ENCODE assay signal across 9 mouse cellular contexts in the genomic region with DNA sequence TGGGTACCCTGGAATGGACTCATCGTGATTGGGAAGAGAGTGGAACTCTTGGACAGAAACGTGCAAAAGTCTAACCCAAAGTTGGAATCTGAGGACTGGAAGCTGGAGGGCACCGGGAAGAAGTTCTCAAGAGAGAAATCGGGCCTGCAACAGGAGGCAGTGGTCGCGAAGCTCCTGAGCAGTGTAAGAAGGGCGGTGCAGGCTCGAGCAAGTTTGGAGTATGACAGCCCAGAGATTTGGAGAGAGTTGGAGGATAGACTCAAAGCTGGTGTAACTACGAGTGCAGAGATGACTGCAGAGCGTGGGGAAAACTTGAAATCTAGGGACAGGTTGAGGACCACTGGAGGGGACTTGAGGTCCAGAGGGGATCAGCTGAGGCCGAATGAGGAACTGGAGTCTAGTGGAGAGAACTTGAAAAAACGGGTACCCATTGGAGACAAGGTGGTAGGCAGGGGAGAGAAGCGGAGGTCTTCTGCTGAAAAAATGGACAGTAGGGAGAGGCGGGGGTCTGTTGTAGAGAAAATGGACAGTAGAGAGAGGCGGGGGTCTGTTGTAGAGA. TPM values are rescaled to one million over a fixed set of nuclear protein-coding genes. Genes with fewer than 3 reads are reported as not detected.
A peak's percentile ranks its signal among the peaks of the same experiment; 100 is the strongest.
DNase-seq lines count a peak whose midpoint lies in the region; ATAC-seq lines count a peak whose summit lies in the region.
"Had no signal": no experiment of that assay in that cellular context is flagged by ENCODE, and none has a peak within 500 bp of the region (broad histone marks: within the 10 kb centered on the region; RNA-seq: fewer than 3 reads in every experiment).

No protein-coding gene starts in this region.

- intact Hi-C loops in heart, postnatal 10 days (cut with DNase I): no loop called here

- H3K4me1 ChIP-seq in heart, embryonic 13.5 days: peaks cover 32% of the 10 kb centered on the region
- H3K4me1 ChIP-seq in hindbrain, embryonic 10.5 days (replicated peaks): peaks cover 26% of the 10 kb centered on the region
- peaks cover 12% of the 10 kb centered on the region for H3K4me1 ChIP-seq in midbrain, embryonic 11.5 days (ENCODE audit: control insufficient read depth, insufficient read depth, low read length)

- ATAC-seq in heart, embryonic 13.5 days (ENCODE audit: extremely low read depth, insufficient number of reproducible peaks, low FRiP score, low TSS enrichment): no peak
- ATAC-seq in midbrain, embryonic 11.5 days (ENCODE audit: low FRiP score): no peak

- H3K9me3 ChIP-seq in heart, embryonic 13.5 days: peaks cover 6% of the 10 kb centered on the region; the same call in 1 of the 2 replicates
- H3K9me3 ChIP-seq in hindbrain, embryonic 10.5 days: peaks cover 3% of the 10 kb centered on the region; the same call in 1 of the 2 replicates
- peaks cover 3% of the 10 kb centered on the region; the same call in 1 of the 2 replicates for H3K9me3 ChIP-seq in midbrain, embryonic 11.5 days (ENCODE audit: control insufficient read depth, low read length)

- peak overlapping the region; percentile 83 for H3K9ac ChIP-seq in heart, embryonic 13.5 days
- peak overlapping the region; percentile 68 for H3K9ac ChIP-seq in midbrain, embryonic 11.5 days (ENCODE audit: low read length)

- WGBS in heart, embryonic 13.5 days: 46% methylated on average over 15 of the region's 15 CpGs
- WGBS in hindbrain, embryonic 10.5 days: 55% methylated on average over 15 of the region's 15 CpGs
- 51% methylated on average over 15 of the region's 15 CpGs for WGBS in midbrain, embryonic 11.5 days

- peak overlapping the region; percentile 80 for H3K4me2 ChIP-seq in heart, embryonic 13.5 days
- H3K4me2 ChIP-seq in midbrain, embryonic 11.5 days: peak overlapping the region; percentile 72

- H3K36me3 ChIP-seq in heart, embryonic 13.5 days: peaks cover 8% of the 10 kb centered on the region; the same call in 1 of the 2 replicates
- no peaks in the 10 kb centered on the region for H3K36me3 ChIP-seq in hindbrain, embryonic 10.5 days
- H3K36me3 ChIP-seq in midbrain, embryonic 11.5 days (ENCODE audit: control insufficient read depth, insufficient read depth, low read length): no peaks in the 10 kb centered on the region

- no peak for DNase-seq in heart, postnatal 10 days
- peak; percentile 51 for DNase-seq in MEL-GATA-1-ER (ENCODE audit: extremely low read depth, low read depth)
- no peak for DNase-seq in hindbrain, embryonic 10.5 days (ENCODE audit: low spot score)
- no peak for DNase-seq in midbrain, embryonic 11.5 days (ENCODE audit: low spot score, missing footprints)
- no peak for DNase-seq in adrenal gland, postnatal 14 days
- no peak for DNase-seq in urinary bladder, postnatal 4 days (ENCODE audit: low spot score in 2 of 2)
- no peak for DNase-seq in ovary, postnatal 36 days (ENCODE audit: low spot score)

- H3K27me3 ChIP-seq in heart, embryonic 13.5 days (replicated peaks): no peaks in the 10 kb centered on the region
- H3K27me3 ChIP-seq in hindbrain, embryonic 10.5 days (ENCODE audit: insufficient read depth, poor library complexity, severe bottlenecking): no peaks in the 10 kb centered on the region
- no peaks in the 10 kb centered on the region for H3K27me3 ChIP-seq in midbrain, embryonic 11.5 days (ENCODE audit: control insufficient read depth, insufficient read depth, low read length)
- H3K27me3 ChIP-seq: Patski had no signal

- H3K4me3 ChIP-seq in heart, embryonic 13.5 days: peak overlapping the region; percentile 62
- H3K4me3 ChIP-seq in hindbrain, embryonic 10.5 days: peak overlapping the region; percentile 62
- H3K4me3 ChIP-seq in midbrain, embryonic 11.5 days (ENCODE audit: low read depth, low read length): peak overlapping the region; percentile 42

- peak overlapping the region; percentile 57 for H3K27ac ChIP-seq in heart, embryonic 13.5 days (replicated peaks)
- H3K27ac ChIP-seq in hindbrain, embryonic 10.5 days: peak overlapping the region; percentile 88
- H3K27ac ChIP-seq in midbrain, embryonic 11.5 days (ENCODE audit: low read depth, low read length): no peak overlapping the region

RNA-seq across cellular contexts. Expression of gene Snx32, which starts 0.8 kb away (rescaled TPM):
- 13.5 and 14.8 TPM in 2 replicates for polyA plus RNA-seq in heart, embryonic 13.5 days (2015; fragmentation: Nextera tagmentation; extraction: Ambion mirVana)
- 1 to 10 TPM; 6.1 to 7.7 TPM for total RNA-seq in heart, postnatal 10 days (2021)
- polyA plus RNA-seq in hindbrain, embryonic 10.5 days (2016; fragmentation: Nextera tagmentation; extraction: Ambion mirVana): 8.9 and 18.7 TPM in 2 replicates
- 17.9 and 20.3 TPM in 2 replicates for polyA plus RNA-seq in midbrain, embryonic 11.5 days (2014; fragmentation: Nextera tagmentation; extraction: Ambion mirVana)
- 10.4 and 11.8 TPM in 2 replicates for total RNA-seq in adrenal gland, postnatal 14 days (2021)

RNA-seq across cellular contexts. Expression of gene 1700020D05Rik, which starts 7.6 kb away (rescaled TPM):
- not detected in 2 replicates for polyA plus RNA-seq in heart, embryonic 13.5 days (2015; fragmentation: Nextera tagmentation; extraction: Ambion mirVana)
- total RNA-seq in heart, postnatal 10 days (2021): 1 to 10 TPM in 1 of 2 experiments, under 1 TPM in 1; 0.69 to 1.2 TPM
- polyA plus RNA-seq in hindbrain, embryonic 10.5 days (2016; fragmentation: Nextera tagmentation; extraction: Ambion mirVana): not detected in 2 replicates
- polyA plus RNA-seq in midbrain, embryonic 11.5 days (2014; fragmentation: Nextera tagmentation; extraction: Ambion mirVana): not detected in 2 replicates
- 1.0 and 2.2 TPM in 2 replicates for total RNA-seq in adrenal gland, postnatal 14 days (2021)

RNA-seq across cellular contexts. Expression of gene Cfl1, which starts 20.9 kb away (rescaled TPM):
- polyA plus RNA-seq in heart, embryonic 13.5 days (2015; fragmentation: Nextera tagmentation; extraction: Ambion mirVana): 1,825 and 1,925 TPM in 2 replicates
- total RNA-seq in heart, postnatal 10 days (2021): 100 to 1,000 TPM; 497 to 519 TPM
- 3,259 and 3,562 TPM in 2 replicates for polyA plus RNA-seq in hindbrain, embryonic 10.5 days (2016; fragmentation: Nextera tagmentation; extraction: Ambion mirVana)
- polyA plus RNA-seq in midbrain, embryonic 11.5 days (2014; fragmentation: Nextera tagmentation; extraction: Ambion mirVana): 3,750 and 3,786 TPM in 2 replicates
- total RNA-seq in adrenal gland, postnatal 14 days (2021): 640 and 706 TPM in 2 replicates

RNA-seq across cellular contexts. Expression of gene Mus81, which starts 23.0 kb away (rescaled TPM):
- polyA plus RNA-seq in heart, embryonic 13.5 days (2015; fragmentation: Nextera tagmentation; extraction: Ambion mirVana): 36.8 and 38.9 TPM in 2 replicates
- total RNA-seq in heart, postnatal 10 days (2021): 10 to 100 TPM; 24.3 to 25.5 TPM
- 43.7 and 51.4 TPM in 2 replicates for polyA plus RNA-seq in hindbrain, embryonic 10.5 days (2016; fragmentation: Nextera tagmentation; extraction: Ambion mirVana)
- 38.4 TPM in 2 replicates for polyA plus RNA-seq in midbrain, embryonic 11.5 days (2014; fragmentation: Nextera tagmentation; extraction: Ambion mirVana)
- total RNA-seq in adrenal gland, postnatal 14 days (2021): 22.3 and 28.6 TPM in 2 replicates

RNA-seq across cellular contexts. Expression of gene Efemp2, which starts 37.4 kb away (rescaled TPM):
- 74.0 and 80.7 TPM in 2 replicates for polyA plus RNA-seq in heart, embryonic 13.5 days (2015; fragmentation: Nextera tagmentation; extraction: Ambion mirVana)
- 10 to 100 TPM; 28.6 to 32.7 TPM for total RNA-seq in heart, postnatal 10 days (2021)
- 62.7 and 71.3 TPM in 2 replicates for polyA plus RNA-seq in hindbrain, embryonic 10.5 days (2016; fragmentation: Nextera tagmentation; extraction: Ambion mirVana)
- polyA plus RNA-seq in midbrain, embryonic 11.5 days (2014; fragmentation: Nextera tagmentation; extraction: Ambion mirVana): 52.7 and 54.7 TPM in 2 replicates
- 42.5 and 45.9 TPM in 2 replicates for total RNA-seq in adrenal gland, postnatal 14 days (2021)
